Mouse (Mus musculus) kidney, embryonic 14.5 days (tissue): ENCODE data around the gene Syt3. TPM values are rescaled to one million over a fixed set of nuclear protein-coding genes. Genes with fewer than 3 reads are reported as not detected.

Experiments
- ATAC-seq: fragments of 200-750 bp; cut with Nextera tagmentation; 2 replicates; pipeline ENCODE4 v1.8.0; 2017; ENCODE audit warnings: moderate number of reproducible peaks, mild to moderate bottlenecking, moderate TSS enrichment, moderate library complexity; ENCODE audit not compliant: low FRiP score, low TSS enrichment
- H3K27ac ChIP-seq: fragments of 300-500 bp; sonication (generic); 2 replicates; pipeline ENCODE4 v1.5.1; 2014; ENCODE audit warnings: low read depth, mild to moderate bottlenecking, low read length, moderate library complexity, mixed read lengths
- H3K27me3 ChIP-seq: fragments of 300-500 bp; sonication (generic); 2 replicates; pipeline ENCODE4 v1.6.1; 2014; ENCODE audit warnings: mild to moderate bottlenecking, low read length; ENCODE audit not compliant: control insufficient read depth, insufficient read depth
- H3K36me3 ChIP-seq: fragments of 300-500 bp; sonication (generic); 2 replicates; pipeline ENCODE4 v1.6.1; 2014; ENCODE audit warnings: low read length, mixed read lengths; ENCODE audit not compliant: control insufficient read depth, insufficient read depth
- H3K4me1 ChIP-seq: fragments of 300-500 bp; sonication (generic); 2 replicates; pipeline ENCODE4 v1.6.1; 2014; ENCODE audit warnings: low read length, mixed read lengths; ENCODE audit not compliant: control insufficient read depth, insufficient read depth
- H3K4me2 ChIP-seq: fragments of 300-500 bp; sonication (generic); replicated peaks from 2 replicates; pipeline ENCODE4 v1.6.1; 2014; ENCODE audit warnings: low read depth, mild to moderate bottlenecking, low read length
- H3K4me3 ChIP-seq: fragments of 300-500 bp; sonication (generic); 2 replicates; pipeline ENCODE4 v1.5.1; 2014; ENCODE audit warnings: mild to moderate bottlenecking, low read length
- H3K9ac ChIP-seq: fragments of 300-500 bp; sonication (generic); 2 replicates; pipeline ENCODE4 v1.6.1; 2014; ENCODE audit warnings: low read depth, mild to moderate bottlenecking, low read length, moderate library complexity
- H3K9me3 ChIP-seq: fragments of 300-500 bp; sonication (generic); 2 replicates; pipeline ENCODE4 v1.6.1; 2016; ENCODE audit warnings: low read length; ENCODE audit not compliant: control insufficient read depth
- WGBS: fragments of 180-500 bp; shearing (Covaris S2); extraction: QIAGEN DNeasy Blood & Tissue Kit; methylation state at CpG from one replicate; pipeline ENCODE4 v1.1.7; 2014; 5-methylcytosine and 5-hydroxymethylcytosine counted together
- polyA plus RNA-seq: library from polyadenylated mRNA; unstranded; fragments of >200 nt; fragmentation: Nextera tagmentation; extraction: Ambion mirVana; gene quantifications from 2 replicates; pipeline ENCODE4 v1.2.1, GENCODE M21; 2014

Syt3 gene
- polyA plus RNA-seq, 1 experiment from 2014 or later = 2.3 TPM

DNA sequence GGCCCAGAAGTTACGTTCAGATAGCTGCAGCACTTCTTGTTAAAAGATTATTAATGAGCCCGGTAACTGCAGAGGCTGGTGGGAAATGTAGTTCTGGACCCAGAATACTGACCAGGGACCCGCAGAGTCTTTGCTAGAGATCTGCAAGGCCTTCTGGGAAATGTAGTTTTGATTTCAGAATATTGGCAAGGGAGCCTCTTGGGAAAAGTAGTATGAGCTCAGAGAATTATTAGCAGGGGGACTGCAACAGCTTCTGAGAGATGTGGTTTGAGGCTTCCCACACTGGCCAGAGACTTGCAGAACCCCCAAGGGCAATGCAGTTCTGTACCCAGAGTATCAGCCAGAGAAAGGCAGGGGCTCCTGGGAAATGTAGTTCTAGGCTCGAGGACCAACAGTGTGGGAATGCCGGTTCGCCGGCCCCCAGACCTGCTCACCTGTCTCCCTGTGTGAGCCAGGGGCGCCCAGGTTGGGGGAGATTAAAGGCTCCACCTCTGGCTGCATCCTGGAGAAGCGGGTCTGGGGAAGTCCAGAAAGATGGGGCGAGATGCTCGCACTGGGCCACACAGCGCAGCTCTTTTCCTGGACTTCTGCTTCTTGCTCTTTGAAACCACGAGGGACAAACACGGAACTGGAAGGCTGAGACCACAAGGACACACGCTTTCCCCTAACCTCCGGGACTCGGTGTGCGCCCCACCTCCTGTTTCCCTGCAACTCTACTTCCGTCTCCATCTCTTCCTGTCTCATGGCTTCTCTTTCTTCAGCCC, 9.8 kb upstream of the Syt3 start:
- WGBS = under 1% methylated on average over 19 of the region's 19 CpGs
- H3K4me3 ChIP-seq = peak overlapping the region; percentile 64
- H3K27ac ChIP-seq = peak overlapping the region; percentile 55; the same call in 1 of the 2 replicates
- peak overlapping the region; percentile 84 for H3K4me2 ChIP-seq
- no peaks in the 10 kb centered on the region for H3K27me3 ChIP-seq
- peak; percentile 91 for ATAC-seq
- H3K9me3 ChIP-seq = no peaks in the 10 kb centered on the region
- H3K36me3 ChIP-seq = no peaks in the 10 kb centered on the region
- peaks cover 5% of the 10 kb centered on the region; the same call in 1 of the 2 replicates for H3K4me1 ChIP-seq
- H3K9ac ChIP-seq = peak overlapping the region; percentile 69

DNA sequence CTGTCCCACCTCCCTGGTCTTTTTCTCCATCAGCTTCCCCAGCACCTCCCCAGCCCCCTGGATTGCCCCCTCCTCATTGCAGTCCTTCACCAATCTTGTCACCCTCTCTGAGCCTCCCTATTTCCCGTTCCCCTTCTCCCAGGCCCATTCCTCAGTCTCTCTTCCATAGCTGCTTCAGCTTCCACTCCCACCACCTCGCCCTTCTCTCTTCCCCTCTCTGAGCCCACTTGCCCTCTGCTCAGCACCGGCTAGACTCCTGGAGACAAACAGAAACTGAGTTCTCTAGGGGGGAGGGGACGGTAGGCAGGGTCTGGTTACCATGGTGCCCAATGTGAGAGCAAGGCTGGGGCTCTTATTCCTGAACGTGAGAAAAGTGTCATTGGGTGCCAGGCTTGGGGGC, 9.1 kb upstream of the Syt3 start:
- WGBS = 1% methylated on average over 5 of the region's 5 CpGs
- peak; percentile 38 for ATAC-seq

DNA sequence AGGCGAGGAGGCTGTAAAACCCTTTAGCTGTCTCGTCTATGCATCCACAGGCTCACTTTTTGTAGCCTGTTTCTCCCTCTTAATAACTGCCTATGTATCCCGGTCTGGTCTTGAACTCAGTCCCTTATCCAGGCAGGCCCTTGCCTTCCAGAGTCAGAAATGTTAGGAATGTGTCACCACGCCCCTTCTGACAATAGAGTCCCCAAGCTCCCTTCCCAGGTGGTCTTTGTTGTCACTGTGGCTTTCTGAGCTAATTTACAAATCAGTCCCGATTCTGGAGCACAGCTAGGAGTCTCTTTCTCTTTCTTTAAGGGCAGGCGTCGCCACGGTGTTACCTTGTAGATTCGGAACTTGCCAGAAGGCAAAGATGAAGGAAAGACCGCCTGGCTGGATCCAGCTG, 8.7 kb upstream of the Syt3 start:
- peaks cover 5% of the 10 kb centered on the region; the same call in 1 of the 2 replicates for H3K4me1 ChIP-seq
- no peaks in the 10 kb centered on the region for H3K9me3 ChIP-seq
- H3K4me2 ChIP-seq = peak overlapping the region; percentile 84
- 5% methylated on average over 10 of the region's 10 CpGs for WGBS
- H3K4me3 ChIP-seq = peak overlapping the region; percentile 64; the same call in 1 of the 2 replicates
- no peak for ATAC-seq
- no peak overlapping the region for H3K27ac ChIP-seq
- H3K9ac ChIP-seq = peak overlapping the region; percentile 69; the same call in 1 of the 2 replicates
- no peaks in the 10 kb centered on the region for H3K36me3 ChIP-seq
- no peaks in the 10 kb centered on the region for H3K27me3 ChIP-seq

More for the DNA sequence above, 9.1 kb upstream of the Syt3 start:
- Histone ChIP-seq H3K4me3 (peak overlapping the region; percentile 64), H3K36me3 (no peaks in the 10 kb centered on the region), H3K27me3 (no peaks in the 10 kb centered on the region), H3K4me1 (peaks cover 5% of the 10 kb centered on the region; the same call in 1 of the 2 replicates), H3K9me3 (no peaks in the 10 kb centered on the region), H3K27ac (no peak overlapping the region), H3K9ac (peak overlapping the region; percentile 69), H3K4me2 (peak overlapping the region; percentile 84)

DNA sequence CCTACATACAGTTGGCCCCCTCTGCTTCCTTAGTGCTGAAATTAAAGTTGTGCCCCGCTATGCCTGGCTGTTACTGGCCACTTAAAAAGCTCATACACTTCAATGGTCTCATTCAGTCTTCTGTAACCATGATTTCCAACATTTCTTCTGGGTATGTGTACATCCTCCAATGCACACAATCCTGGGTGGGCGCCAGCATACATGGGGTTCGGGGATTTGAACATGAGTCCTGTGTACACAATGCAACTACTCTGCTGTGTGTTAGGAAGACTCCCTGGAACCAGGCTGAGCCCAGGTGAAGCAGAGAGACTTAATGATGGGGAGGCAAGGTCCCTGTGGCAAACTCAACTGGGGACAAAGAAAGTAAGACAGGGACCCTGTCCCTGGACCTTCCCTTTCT, 8.1 kb upstream of the Syt3 start:
- Histone ChIP-seq H3K4me3 (no peak overlapping the region), H3K36me3 (no peaks in the 10 kb centered on the region), H3K9ac (no peak overlapping the region), H3K4me1 (peaks cover 5% of the 10 kb centered on the region; the same call in 1 of the 2 replicates), H3K4me2 (no peak overlapping the region), H3K27me3 (no peaks in the 10 kb centered on the region), H3K9me3 (no peaks in the 10 kb centered on the region), H3K27ac (no peak overlapping the region)
- ATAC-seq = no peak
- 63% methylated on average over 3 of the region's 3 CpGs for WGBS

DNA sequence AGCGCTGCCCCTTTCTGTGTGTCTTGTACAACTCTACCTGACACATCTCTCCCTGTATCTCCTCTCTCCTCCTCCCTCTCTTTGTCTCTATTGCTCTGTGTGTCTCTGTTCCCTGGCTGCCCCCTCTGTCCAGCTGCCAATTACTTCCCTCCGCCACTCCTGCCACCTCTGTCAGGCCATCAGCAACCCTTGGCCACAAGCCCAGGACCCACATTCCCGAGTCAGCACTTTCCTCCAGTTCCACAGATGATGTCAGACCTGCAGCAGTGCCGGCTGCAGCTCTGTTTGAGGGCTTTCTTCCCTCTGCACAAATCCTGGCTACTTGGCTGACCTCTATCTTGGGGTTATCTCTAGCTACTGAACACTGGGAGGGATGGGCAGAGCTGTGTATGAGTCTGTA, 5.6 kb upstream of the Syt3 start:
- no peaks in the 10 kb centered on the region for H3K36me3 ChIP-seq
- no peaks in the 10 kb centered on the region for H3K9me3 ChIP-seq
- no peak overlapping the region for H3K4me2 ChIP-seq
- no peak overlapping the region for H3K4me3 ChIP-seq
- H3K4me1 ChIP-seq = peaks cover 5% of the 10 kb centered on the region; the same call in 1 of the 2 replicates
- H3K9ac ChIP-seq = no peak overlapping the region
- 47% methylated on average over 4 of the region's 4 CpGs for WGBS
- no peak for ATAC-seq
- no peaks in the 10 kb centered on the region for H3K27me3 ChIP-seq
- H3K27ac ChIP-seq = no peak overlapping the region

DNA sequence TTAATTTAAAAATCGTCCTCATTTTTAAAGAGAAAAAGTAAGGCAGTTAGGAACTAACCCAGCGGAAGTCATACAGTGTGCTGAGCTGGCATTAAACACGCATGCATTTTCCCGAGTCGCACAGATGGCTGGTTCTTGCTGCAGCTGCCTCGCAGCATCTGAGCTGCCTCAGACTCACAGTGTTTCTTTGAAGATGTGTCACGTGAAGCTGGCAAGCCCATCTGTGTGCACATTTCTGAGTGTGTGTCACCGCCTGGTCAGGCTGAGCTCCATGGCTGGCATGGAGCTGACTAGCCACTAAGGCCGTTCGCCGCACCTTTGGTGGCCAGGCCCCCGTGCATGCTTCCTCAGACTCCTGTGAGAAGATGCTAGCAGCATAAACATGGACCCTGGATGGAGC, 1.4 kb upstream of the Syt3 start:
- WGBS = 79% methylated on average over 12 of the region's 12 CpGs
- Histone ChIP-seq H3K4me2 (no peak overlapping the region), H3K9me3 (no peaks in the 10 kb centered on the region), H3K27me3 (no peaks in the 10 kb centered on the region), H3K4me1 (peaks cover 2% of the 10 kb centered on the region; the same call in 1 of the 2 replicates), H3K4me3 (no peak overlapping the region), H3K27ac (no peak overlapping the region), H3K9ac (no peak overlapping the region), H3K36me3 (no peaks in the 10 kb centered on the region)
- ATAC-seq = no peak

DNA sequence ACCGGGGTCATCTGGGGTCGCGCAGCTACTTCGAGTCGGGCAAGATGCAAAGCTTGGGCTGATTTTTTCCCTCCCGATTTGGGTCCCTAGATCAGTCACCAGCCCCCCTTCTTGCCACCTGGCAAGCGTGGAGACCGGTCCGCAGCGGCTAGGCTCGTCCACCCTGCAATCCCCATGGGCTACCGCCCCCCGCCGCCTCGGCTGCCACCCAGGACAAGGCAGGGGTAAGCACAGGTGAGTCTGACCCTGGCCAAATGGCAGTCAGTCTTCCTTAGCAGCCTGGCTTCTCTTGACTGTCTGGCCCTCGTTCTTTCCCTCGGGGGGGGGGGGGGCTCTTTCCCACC, 786 bp downstream of the Syt3 start:
- Histone ChIP-seq H3K4me1 (peaks cover 2% of the 10 kb centered on the region; the same call in 1 of the 2 replicates), H3K27me3 (no peaks in the 10 kb centered on the region), H3K36me3 (no peaks in the 10 kb centered on the region), H3K9ac (peak overlapping the region; percentile 47; the same call in 1 of the 2 replicates), H3K4me2 (peak overlapping the region; percentile 74), H3K4me3 (peak overlapping the region; percentile 44), H3K9me3 (no peaks in the 10 kb centered on the region), H3K27ac (no peak overlapping the region)
- ATAC-seq = peak; percentile 62
- 1% methylated on average over 17 of the region's 17 CpGs for WGBS

DNA sequence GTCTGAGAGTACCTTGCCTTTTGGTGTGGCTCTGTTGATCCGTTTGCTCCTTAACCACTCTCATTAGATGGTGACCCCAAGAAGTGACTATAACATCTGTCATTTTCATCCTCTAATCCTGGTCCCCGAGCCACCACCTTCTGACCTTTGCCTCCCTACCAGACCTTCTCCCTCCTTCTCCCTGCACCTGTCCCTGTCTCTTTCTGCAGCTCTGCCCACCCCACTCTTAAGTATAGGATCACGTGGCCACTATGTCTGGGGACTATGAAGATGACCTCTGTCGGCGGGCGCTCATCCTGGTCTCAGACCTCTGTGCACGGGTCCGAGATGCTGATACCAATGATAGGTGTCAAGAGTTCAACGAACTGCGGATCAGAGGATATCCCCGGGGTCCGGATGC, 1.8 kb downstream of the Syt3 start, which contains the start of gene 1700008O03Rik:
Gene 1700008O03Rik (minus strand): TSS at position 101 of the 400 bp plus-strand sequence.
- Histone ChIP-seq H3K27me3 (no peaks in the 10 kb centered on the region), H3K27ac (no peak within 1 kb of the TSS), H3K9ac (peak within 1 kb of the TSS; percentile 47; the same call in 1 of the 2 replicates), H3K4me2 (peak within 1 kb of the TSS; percentile 74), H3K9me3 (no peaks in the 10 kb centered on the region), H3K4me3 (peak within 1 kb of the TSS; percentile 44), H3K36me3 (no peaks in the 10 kb centered on the region), H3K4me1 (peaks cover 2% of the 10 kb centered on the region; the same call in 1 of the 2 replicates)
- WGBS = 81% methylated on average over 12 of the region's 12 CpGs
- no peak for ATAC-seq

DNA sequence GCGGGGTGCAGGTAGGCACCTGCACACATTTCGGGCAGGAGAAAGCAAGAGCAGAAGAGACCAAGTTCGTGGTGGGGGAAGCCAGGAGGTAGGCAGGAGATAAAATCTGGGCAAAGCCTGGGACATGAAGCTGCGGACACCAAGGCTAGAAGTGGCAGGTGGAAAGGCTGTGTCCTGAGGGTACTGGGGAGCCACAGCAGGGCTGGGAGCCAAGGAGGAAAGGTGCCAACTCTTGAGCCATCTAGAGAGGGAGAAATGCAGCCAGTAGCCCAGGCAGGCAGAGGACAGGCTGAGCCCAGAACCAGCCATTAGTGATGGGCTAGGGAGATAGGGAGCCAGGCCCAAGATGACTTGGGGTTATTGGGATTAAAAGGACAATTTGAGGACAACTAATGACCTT, 7.9 kb downstream of the Syt3 start:
- Histone ChIP-seq H3K4me3 (no peak overlapping the region), H3K27ac (no peak overlapping the region), H3K27me3 (no peaks in the 10 kb centered on the region), H3K4me2 (no peak overlapping the region), H3K36me3 (no peaks in the 10 kb centered on the region), H3K4me1 (no peaks in the 10 kb centered on the region), H3K9me3 (no peaks in the 10 kb centered on the region), H3K9ac (no peak overlapping the region)
- ATAC-seq = no peak
- WGBS = 87% methylated on average over 4 of the region's 4 CpGs
